Mouse (Mus musculus): ENCODE measurements around the gene Prkce.

The Prkce gene

DNA sequence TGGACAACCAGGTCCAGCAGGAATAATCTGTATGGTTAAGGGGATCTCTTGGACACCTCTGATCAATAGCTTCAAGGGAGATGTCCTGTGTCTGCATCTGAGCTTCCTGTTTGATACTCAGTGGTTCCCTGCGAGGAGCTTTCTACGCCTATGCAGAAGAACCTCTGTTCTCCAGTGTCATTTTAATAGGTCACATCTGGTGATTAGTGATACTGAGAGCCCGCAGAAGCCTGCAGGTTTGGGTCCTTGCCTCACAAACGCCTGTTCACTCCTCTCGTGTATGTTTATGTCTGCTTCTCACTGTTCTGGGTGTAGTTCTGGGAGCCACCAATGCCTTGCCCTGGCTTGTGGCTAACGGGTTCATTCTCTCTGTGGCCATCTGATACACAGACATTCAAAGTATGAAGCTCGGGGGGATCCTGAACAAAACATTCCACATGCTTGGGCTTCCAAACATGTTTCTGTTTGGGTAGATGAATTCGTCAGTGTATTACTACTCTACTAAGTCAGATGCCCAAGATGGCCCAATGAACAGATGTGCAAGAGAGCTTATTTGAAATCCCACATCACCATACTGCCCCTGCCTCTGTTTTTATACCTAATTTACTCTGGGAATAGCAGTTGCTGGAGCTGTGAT, 202.6 kb downstream of the Prkce start:
- DNase-seq (ENCODE audit: extremely low spot score), result no peak

DNA sequence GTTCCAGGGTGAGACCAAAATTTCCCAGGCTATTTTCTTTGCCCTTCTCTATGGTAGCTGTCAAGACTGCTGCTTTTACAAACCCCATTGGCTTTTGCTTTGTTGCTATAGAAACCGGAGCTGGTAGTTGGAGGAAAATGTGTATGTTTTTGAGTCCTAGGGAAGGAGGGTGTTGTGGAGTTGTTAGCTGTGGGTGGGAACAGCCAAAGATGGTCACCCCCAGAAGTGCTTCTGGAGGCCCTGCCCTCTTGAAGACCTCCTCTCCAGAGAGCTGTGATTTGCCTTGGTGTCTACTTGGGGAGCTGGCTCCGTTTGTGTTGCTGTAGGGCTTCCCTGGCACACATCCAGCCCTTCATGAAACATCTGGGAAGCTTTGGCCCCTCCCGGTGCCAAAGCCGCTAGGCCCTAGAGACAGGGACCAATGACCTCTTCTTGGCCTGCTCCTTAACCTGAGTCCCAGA, 203.5 kb downstream of the Prkce start:
- no peak for DNase-seq (ENCODE audit: extremely low spot score)

DNA sequence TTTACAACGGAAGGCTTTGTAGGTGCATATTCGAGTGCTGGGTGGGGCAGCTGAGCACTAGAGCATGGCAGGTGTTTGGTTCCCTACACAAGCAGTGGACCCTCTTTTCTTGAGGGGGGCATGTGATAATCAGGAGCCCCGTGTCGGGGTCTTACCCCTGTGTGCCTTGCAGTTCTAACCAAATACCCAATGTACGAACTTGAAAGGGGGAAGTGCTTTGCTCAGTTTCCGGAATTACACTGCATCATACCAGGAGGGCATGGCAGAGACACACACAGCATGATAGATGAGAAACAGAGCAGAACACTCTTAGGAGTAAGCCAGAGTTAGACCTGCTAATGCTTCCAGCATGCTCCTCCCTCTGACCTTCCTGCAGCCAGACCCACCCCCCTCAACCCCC, 208.8 kb downstream of the Prkce start:
- DNase-seq (ENCODE audit: extremely low spot score), result no peak

DNA sequence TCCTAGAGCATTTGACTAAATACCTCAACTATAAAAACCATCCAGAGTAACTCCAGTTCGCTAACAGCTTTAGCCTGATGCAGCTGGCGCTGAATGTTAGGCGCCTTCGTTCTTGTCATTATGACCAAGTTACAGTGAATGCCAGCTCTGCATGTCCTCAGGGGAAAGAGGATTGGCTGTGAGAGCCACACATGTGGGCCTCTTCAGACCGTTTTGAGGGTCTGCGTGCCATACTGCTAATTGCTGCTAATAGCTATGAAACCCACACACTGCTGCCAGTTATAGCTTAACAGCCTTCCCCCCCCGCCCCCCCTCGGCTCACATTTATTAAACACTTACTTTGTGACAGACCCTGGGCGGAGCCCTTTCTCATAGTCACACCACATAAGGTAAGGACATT, 210.3 kb downstream of the Prkce start:
- no peak for DNase-seq (ENCODE audit: extremely low spot score)

DNA sequence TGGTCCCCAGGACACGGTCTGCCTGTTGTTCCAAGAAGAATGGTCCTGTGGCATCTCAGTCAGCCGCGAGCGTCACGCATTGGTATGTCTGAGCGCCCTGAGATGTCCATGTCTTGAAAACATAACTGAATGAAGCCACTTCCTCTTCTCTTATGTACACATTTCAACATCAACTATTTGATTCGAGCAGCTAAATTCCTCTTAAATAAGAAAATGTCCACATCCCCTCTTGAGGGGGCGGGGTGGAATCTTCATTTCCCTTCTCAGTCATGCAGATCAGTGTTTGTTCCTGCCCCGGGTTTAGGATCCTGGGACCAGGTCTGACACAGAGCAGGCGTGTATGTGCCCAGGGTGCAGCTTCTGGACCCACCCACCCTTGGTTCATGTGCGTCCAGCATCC, 211.0 kb downstream of the Prkce start:
- DNase-seq (ENCODE audit: extremely low spot score), result no peak

DNA sequence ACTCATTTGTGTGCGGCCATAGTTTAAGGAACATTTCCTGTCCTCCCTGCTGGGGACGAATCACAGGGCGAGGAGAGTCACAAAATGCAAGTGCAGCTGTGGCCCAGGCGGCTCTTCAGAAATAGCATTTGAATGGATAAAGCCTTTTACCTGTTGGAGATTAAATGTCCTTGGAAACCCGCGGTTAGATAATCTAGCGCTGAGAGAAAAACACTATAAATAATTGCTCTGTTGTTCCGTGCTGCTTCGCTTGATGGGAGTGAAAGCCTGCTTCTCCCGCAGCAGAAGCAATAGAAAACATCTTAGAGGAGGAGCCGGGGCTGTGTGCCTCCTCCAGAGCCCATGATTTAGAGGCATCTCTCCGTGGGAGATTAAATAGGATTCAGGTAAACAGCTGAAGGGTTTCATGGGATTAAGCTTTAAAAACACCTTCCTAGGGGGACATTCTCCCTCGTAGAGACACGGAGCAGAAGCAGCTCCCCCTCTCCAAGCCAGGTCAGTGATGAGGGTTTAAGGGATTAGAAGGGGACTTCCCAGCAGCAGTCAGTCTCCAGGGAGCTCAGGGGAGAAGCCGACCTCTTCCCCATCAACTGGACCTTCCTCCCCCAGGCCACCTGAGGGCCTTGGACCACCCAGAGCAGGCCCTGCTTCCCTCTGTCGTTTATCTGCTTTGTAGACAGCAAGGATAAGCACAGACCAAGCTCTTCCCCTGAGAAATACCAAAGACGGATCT, 212.0 kb downstream of the Prkce start:
- no peak for DNase-seq (ENCODE audit: extremely low spot score)

DNA sequence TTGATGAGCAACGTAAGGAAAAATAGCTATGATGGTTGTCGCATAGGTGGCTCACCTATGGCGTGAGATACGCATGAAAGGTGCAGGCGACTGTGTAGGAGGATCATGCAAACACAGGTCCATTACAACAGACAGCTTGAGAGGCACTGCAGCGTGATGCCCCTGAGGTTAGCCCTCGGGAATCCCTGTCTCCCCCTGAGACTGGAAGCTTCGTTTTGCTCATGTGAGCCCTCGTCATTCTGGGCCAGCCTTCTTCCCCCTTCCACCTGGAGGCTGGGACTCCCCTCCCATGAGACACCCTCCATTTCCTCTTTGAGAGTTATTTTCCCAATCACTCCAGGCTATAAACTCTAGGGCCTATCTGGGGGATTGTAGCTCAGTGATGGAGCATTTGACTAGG, 213.9 kb downstream of the Prkce start:
- DNase-seq (ENCODE audit: extremely low spot score), result no peak

DNA sequence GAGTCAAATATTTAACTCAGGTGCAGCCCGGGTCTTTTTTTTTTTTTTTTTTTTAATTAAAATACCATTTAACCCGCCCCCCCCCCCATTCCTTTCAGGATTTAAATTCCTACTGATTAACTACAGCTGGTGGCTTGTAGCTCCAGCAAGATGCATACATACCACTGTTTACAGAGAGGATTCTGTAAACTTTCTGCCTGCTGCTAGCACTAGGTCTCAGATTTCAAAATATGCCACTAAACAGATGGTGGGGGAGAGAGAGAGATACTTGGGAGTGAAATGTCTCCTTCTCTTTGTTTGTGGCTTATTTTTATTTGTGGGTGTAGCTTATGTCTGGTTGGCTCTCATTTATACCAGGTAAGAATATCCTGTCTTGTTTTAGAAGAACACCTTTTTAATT, 215.3 kb downstream of the Prkce start:
- DNase-seq (ENCODE audit: extremely low spot score), result no peak

DNA sequence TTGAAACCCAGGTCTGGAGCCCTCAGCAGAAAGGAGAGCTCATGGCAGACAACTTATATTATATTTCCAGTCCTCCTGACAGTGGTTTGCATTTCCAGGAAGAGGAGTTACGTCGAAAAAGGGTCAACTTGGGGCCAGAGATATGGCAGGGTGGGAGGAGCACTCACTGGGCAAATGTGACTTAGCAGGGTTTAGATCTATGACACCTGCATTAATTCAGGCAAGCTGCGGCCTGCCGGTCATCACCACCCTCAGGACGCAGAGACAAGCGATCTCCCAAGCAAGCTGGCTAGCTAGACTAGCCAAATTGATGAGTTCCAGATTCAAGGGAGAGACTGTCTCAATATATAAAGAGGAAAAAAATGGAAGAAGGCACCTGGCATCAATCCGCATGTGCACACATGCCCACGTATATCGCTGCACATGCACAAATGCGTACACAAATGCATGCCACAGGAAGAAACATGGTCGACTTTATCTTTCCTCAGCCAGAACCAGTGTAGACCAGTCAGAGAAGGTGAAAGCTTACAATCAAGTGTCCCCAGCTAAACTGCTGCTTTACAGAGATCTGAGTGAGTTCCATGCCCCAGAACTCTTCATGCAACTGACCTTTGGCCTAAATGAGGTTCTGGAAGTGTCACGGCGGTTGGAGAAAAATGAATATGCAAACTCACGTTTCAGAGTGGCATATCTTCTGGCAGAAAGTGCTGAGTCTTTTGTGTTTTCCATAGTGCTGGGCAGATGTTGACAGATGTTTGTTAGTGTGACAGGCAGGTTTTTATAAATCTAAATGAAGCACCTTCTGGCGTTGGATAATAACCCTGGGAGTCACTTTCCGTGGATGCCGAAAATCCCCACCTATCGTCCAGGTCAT, 216.4 kb downstream of the Prkce start:
- DNase-seq (ENCODE audit: extremely low spot score), result no peak

DNA sequence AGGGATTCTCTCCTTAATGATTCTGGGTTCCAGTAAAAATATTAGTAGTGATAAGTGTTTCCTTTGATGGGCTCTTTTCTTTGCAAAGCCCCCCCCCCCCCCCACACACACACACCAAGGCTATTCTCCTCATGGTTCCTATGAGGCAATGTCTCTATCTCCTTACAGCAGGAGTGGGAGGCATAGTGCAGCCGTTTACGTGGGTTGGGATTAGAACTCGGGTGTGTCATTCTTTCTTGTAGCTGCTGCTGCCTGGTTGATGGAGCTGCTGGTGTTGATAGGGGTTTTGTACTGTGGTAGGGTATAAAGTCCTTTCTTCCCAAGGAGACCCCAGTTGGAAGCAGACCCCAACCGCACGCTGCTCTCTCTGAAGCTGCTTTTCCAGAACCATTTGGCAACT, 224.9 kb downstream of the Prkce start:
- no peak for DNase-seq (ENCODE audit: extremely low spot score)

DNA sequence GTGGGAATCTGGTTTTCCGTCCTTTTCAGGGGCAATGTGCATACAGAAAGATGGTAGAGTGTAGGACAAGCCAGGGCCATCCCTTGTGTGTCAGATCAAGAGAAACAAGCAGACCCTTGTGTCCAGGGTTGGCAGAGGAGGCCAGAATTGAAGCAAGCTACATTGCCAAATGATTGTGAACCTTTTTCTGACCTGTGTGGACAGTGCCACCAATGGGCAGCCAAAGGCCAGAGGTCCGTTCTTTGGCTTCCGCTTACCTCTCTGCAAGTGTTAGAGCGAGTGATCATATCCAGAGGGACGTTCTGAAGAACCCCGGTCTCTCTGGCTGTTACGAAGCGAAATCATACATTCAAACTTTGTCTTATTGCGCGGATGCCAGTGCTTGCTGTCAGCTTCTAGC, 225.6 kb downstream of the Prkce start:
- no peak for DNase-seq (ENCODE audit: extremely low spot score)

DNA sequence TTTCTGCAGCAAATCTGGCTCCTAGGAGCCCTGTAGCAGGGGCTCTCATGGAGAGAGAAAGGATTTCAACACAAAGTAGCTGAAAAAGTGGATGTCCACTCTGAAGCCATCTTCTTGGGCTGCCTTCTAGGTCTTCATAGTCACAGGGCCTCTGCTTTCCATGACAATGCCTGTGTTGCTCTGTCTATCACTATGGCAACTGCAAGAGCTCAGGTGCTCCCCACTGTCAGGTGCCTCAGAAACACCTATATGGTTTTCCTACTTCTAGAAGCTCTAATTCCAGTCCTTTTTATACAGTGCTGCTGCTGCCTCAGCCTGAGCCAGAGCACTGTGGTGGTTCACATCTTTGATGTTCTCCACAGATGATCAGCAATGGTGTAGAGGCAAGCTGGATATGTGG, 229.5 kb downstream of the Prkce start:
- no peak for DNase-seq (ENCODE audit: extremely low spot score)

DNA sequence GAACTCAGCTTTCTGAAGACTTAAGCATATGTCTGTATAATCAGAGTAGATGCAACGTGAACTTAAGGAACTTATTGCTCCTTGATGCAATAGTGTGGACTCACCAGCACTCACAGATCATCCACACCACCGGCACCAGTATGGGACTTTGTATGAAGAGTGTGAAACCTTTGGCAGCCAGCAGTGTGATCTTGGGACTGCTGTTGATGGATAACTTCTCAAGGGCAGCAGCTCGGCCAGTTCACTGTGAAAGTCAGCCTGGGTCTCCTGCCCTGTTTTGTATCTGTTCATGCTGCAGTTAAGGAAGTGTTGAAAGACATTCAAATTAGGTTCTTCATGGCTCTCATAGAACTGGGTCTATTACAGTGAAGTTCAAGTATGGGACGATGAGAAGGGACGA, 230.1 kb downstream of the Prkce start:
- no peak for DNase-seq (ENCODE audit: extremely low spot score)

DNA sequence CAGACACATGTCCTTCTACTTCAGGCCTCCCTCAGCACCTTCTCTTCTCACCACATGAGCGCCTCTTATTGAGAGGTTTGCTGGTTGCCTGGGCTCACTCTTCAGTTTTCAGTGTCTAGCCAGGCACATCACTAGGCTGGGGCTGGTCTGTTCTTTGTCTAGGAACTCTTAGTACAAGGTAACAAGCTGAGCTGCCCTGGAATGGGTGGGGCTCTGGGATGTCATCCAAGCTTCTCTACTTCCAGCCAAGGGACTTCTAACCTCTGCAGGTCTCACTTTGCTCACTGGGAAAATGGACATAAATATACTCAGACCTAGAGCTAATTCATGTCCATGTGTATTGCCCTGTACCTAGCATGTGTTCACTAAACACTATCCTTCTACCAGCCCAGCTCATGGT, 230.6 kb downstream of the Prkce start:
- DNase-seq (ENCODE audit: extremely low spot score), result no peak

DNA sequence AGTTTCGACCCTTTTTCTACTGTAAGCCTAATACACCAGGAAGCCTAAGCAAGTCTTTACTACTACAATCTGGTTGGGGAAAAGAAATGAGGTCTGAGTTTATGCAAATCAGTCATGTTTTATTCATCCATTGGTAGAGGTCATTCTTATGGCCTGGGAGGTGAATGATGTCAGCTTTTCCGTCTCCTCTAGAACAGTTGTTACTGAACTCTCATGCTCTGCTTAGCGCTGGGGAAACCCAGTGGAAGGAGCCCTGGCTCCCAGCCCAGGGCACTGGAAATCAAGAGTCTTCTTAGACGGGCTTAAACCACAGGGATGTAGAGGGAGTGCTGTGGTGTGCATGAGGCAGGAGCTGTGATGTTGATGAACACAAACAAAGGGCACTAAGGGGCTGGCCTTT, 232.4 kb downstream of the Prkce start:
- DNase-seq (ENCODE audit: extremely low spot score), result no peak

DNA sequence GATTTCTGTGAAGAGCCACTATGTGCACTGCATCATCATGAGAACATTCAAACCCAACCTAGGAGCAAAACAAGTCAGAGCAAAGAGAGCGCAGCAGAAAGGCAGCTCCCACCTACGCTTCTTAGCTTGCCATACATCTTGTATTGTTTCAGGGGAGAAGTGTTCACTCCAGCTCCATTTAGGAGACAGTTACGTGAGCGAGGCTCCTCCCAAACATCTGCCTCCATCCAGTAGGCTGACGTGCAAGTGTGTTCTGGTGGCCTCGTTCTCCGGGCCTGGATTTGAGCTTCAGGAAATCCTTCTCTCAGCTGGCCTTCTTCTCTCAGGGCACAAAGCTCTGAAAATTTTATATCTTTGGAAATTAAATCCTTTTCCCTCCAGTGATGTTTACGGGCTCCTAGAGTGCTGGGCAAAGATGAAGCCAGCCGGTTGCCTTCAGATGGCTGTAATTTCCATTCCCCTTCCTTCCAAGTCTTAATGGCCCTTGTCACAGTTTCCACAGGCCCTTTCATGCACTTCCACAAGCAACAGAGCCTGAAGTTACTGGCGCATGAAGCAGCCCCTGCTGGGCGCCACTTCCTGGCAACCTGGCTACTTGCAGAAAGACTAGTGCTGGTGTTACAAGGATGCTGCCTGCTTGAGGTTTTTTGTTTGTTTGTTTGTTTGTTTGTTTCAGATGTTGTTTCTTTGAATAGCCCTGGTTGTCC, 237.4 kb downstream of the Prkce start:
- DNase-seq (ENCODE audit: extremely low spot score), result no peak

DNA sequence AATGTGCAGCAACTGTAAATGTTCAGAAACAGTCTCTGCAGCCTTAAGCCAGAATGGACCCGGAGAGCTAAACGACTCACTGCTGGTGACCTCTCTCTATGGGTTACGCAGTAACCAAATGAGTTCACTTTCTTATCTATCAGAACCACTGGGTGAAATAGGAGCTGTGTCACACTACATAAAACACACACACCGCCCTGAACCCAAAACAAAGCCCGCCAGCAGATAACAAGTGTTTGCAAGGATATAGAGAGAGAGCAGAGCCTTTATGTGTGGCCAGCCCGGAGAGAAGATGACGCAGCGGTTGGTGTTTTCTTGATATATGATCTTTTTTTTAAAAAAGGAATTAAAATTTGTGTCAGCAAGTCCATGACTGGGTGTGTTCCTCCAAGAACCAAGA, 238.1 kb downstream of the Prkce start:
- DNase-seq (ENCODE audit: extremely low spot score), result no peak

DNA sequence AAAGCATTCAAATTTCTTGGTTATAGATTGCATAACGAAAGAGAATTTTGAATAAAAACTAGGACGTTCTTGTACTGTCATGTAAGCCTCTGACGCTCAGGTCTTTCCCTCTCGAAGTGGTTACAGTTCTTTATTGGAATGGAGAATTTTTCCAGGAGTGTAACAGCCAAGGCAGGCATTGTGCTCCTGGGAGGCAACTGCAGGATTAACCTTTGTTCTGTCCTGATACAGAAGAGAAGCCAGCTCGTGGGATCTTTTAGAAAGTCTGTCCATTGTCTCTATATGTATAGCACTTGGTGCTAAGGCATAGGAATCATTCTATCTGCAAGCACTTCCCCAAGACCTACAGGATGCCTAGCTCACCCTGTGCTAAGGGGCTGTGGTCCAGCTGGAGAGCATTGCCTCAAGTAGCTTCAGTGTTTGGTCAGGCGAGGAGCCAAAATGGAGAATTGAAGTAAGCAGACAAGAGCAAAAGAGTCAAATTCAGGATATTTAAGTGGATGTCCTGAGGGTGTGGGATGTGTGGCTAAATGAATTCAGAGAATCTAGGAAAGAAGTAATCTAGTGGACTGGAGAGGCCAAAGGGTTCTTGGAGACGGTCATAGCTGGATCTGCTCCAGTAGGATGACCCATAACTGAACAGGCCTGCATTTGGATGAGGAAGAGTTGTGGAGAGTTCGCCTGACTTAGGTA, 240.5 kb downstream of the Prkce start:
- DNase-seq (ENCODE audit: extremely low spot score), result no peak

DNA sequence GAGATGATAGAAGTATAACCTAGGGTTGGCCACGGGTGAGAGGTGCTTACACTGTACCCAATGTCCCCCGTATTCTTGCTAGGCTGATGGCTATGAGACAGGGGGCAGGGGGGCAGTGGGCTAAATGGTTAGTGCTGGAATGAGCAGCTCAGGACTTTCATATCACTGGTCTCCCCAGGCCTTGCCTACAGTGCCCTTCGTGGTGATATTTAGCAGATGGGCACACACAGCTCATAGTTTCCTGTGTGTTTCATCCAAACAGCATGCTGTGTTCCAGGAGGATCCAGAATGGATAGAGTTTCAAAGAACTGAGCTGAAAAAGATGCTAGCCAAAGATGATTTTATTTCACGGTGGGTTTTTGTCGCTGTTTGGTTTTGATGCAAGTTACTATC, 241.0 kb downstream of the Prkce start:
- no peak for DNase-seq (ENCODE audit: extremely low spot score)

DNA sequence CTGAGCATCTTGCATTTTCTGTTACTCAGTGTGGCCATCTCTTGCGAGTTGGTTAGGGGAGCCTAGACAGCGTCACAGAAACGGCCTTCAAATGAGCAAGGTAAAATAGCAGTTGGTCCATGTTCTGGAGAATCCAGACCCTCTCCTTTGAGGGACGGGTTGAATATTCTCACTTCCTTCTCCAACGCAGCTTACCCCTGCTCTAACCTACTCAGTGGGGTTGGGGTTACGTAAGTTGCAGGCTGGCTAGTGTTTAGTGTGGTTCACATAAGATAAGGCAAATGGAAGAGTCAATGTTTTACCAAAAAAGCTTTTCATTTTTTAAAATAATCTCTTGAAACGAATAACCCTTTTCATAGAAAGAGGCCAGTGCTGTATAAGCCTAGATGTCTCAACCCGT, 241.9 kb downstream of the Prkce start:
- no peak for DNase-seq (ENCODE audit: extremely low spot score)

DNA sequence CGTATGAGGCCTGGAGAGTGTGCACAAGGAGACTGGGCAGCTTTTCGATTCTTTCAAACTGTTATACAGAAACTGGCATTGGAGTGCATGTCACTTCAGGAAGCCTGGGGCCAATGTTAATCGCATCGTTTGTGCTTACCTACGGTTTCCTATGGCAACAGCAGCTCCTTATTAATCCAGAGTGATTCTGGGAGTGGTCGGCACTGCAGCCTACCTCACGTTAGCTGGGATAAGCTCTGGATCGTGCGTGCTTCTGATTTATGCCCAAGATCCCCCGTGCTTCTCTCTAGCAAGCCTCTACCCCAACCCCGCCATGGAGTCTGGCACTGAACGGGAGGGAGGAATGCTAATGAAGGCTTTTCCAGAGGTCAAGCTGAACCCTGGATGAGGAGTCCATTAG, 242.9 kb downstream of the Prkce start:
- DNase-seq (ENCODE audit: extremely low spot score), result no peak

DNA sequence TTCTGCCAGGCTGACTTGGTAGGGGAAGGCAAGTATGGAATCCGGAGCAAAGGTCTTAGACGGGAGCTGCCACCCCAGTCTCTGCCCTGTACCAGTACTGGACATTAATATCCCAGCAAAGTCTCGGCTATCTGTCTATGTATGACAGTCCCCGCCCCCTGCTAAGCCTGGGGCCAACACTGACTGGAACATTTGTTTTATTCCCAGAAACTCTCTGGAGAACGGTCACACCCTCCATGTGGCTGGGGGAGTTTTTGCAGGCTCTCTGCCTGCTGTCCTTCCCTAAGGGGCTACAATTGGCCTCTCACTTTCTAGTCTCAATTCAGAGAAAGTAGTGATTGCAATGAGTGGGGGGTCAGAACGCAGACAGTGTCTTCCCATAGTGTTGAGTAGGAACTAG, 244.6 kb downstream of the Prkce start:
- no peak for DNase-seq (ENCODE audit: extremely low spot score)
